Mouse (Mus musculus) fibroblast of lung, adult 2 months (primary cell): ENCODE data around the gene P2rx2.

ENCODE experiments used
- DNase-seq: peaks from one replicate; pipeline ENCODE4 v3.0.0-alpha.2; 2011; ENCODE audit warnings: low read depth

P2rx2 gene

DNA sequence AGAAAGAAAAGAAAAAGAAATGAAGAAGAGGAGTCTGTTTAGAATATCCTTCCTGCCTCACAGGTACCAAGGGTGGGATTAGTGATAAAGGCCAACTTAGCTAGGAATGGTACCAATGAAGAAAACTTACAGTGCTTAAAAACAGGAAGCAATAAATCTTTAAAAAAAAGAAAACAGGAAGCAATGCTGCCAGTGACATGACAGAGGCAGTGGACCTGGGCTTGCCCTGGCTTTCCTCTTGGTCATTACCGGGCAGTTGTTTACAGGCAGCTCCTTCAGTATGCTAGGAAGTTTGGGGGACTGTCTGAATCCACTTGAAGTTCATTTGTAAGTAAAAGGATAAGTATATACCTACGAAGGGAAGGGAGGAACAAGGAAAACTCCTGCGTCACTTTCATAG lies 12.5 kb downstream of the P2rx2 start:
- DNase-seq: no peak

DNA sequence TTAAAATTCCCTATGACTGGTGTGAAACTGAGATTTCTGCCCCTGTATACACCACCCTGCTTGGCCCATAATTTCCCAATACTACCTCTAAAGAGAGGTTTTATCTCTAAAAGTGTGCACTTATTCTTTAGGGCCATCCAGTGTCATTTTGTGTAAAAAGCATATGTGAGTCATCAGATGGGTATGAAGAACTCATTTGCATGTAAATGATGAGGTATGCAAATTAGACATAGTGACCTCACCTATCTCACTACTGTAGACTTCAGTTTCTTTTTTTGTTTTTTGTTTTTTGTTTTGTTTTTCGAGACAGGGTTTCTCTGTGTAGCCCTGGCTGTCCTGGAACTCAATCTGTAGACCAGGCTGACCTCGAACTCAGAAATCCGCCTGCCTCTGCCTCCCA lies 29.9 kb downstream of the P2rx2 start:
- no peak for DNase-seq

DNA sequence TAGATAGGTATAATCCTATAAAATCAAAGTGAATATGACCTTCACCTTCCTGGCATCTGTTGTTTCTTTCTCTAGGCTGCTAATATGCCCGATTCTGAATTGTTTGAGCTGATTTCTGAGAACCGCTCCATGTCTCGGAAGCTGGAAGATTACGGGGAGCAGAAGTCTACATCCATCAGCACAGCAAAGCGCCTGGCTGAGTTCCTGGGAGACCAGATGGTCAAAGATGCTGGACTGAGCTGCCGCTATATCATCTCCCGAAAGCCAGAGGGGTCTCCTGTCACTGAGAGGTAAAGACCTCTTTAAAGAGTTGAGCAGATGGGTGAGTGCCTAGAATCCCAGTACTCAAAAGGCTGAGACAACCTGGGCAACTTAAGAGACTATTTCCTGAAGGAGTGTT lies 34.2 kb downstream of the P2rx2 start:
- DNase-seq: no peak

DNA sequence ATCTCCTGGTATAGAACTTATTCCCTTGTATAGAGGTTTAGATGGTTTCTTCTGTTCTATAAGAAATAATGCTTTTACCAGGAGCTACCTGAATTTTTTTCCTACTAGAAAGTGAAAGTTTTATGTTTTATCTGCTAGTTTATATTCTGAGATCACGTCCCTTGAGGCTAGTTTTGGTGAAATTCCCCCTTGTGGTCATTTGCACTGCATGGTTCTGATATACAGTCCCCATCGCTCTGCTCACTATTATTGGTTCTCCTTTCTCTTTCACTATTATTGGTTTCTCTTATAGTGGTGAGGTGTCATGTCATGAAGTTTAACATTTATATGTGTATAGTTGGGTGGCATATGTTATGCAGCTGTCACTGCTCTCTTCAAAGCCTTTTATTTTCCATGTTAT lies 42.4 kb downstream of the P2rx2 start:
- DNase-seq: no peak

DNA sequence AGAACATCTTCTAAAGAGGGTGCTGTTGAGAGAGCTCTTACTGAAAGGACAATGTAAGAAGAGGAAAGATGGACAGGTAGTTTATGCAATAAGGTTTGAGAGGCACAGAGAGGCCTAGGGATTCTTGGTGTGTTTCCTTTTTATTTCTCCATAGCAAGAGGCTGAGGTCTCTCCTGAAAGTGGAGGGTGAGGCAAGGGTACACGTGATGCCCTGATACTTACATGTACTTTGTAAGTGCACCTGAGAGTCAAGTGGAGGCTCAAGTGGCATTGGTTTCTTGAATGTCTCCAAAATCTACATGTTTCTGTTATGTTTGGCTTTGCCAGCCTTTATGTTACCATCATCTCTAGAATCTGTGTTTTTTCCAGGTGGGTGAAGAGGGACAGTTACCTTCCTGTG lies 46.4 kb downstream of the P2rx2 start:
- no peak for DNase-seq

DNA sequence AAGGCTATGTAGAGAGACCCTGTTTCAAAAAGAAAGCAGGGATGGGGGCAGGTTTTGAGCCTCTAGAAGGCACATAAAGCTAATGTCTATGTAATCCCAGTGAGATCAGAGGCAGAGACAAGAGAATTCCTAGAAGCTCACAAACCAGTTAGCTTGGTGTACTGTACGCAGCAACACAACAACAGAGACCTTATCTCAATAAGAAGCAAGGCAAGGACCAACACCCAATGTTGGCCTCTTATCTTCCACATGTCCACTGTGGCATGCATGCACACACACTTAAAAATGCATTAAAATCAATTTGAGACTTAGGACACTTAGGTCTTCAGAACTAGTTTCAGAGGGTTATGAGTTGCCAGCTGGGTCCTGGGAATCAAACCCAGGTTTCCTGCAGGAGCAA lies 51.4 kb downstream of the P2rx2 start:
- DNase-seq: no peak
